Mouse (Mus musculus) 416B (cell line): ENCODE measurements around the gene Marcks.

Experiments used
- DNase-seq: peaks from one replicate; pipeline ENCODE4 v3.0.0; 2011; ENCODE audit warnings: low read depth

The Marcks gene

GRCm38 (mm10) chr10:37138778-37139442, at the start of gene Marcks:
TSS of gene Marcks (minus strand) at chr10:37138920.
- peak; percentile 56 for DNase-seq

GRCm38 (mm10) chr10:37177071-37177470, 38.4 kb upstream of the Marcks start:
- DNase-seq: no peak

GRCm38 (mm10) chr10:37172416-37172950, 33.8 kb upstream of the Marcks start:
- no peak for DNase-seq

- DNase-seq: no peak
Measured at GRCm38 (mm10) chr10:37171711-37172415, 33.1 kb upstream of the Marcks start.

GRCm38 (mm10) chr10:37170878-37171277, 32.2 kb upstream of the Marcks start:
- no peak for DNase-seq

- no peak for DNase-seq
Measured at GRCm38 (mm10) chr10:37170466-37170865, 31.7 kb upstream of the Marcks start.

GRCm38 (mm10) chr10:37167527-37167926, 28.8 kb upstream of the Marcks start:
- DNase-seq: no peak

- no peak for DNase-seq
Measured at GRCm38 (mm10) chr10:37159731-37160130, 21.0 kb upstream of the Marcks start.

- DNase-seq: no peak
Measured at GRCm38 (mm10) chr10:37157156-37157555, 18.4 kb upstream of the Marcks start.

GRCm38 (mm10) chr10:37155131-37155530, 16.4 kb upstream of the Marcks start:
- no peak for DNase-seq

GRCm38 (mm10) chr10:37151539-37152271, 13.0 kb upstream of the Marcks start:
- DNase-seq: no peak

GRCm38 (mm10) chr10:37148016-37148415, 9.3 kb upstream of the Marcks start:
- no peak for DNase-seq

GRCm38 (mm10) chr10:37145456-37145855, 6.7 kb upstream of the Marcks start:
- DNase-seq: no peak

GRCm38 (mm10) chr10:37141621-37142020, 2.9 kb upstream of the Marcks start:
- DNase-seq: peak; percentile 17

GRCm38 (mm10) chr10:37140736-37141451, 2.2 kb upstream of the Marcks start:
- DNase-seq: peak; percentile 8

- DNase-seq: peak; percentile 21
Measured at GRCm38 (mm10) chr10:37140166-37140735, 1.5 kb upstream of the Marcks start.

GRCm38 (mm10) chr10:37139443-37140165, 884 bp upstream of the Marcks start:
- DNase-seq: peak; percentile 11

- DNase-seq: peak; percentile 7
Measured at GRCm38 (mm10) chr10:37138311-37138731, 399 bp downstream of the Marcks start.

- DNase-seq: peak; percentile 20
Measured at GRCm38 (mm10) chr10:37137531-37138310, 999 bp downstream of the Marcks start.

- peak; percentile 58 for DNase-seq
Measured at GRCm38 (mm10) chr10:37136981-37137518, 1.7 kb downstream of the Marcks start.
